Mouse (Mus musculus) olfactory bulb, adult 2 months (tissue): Measurements from ENCODE around the gene Fgfr2.

Experiments
- CTCF ChIP-seq: fragments of 200-500 bp; IDR thresholded peaks from 2 replicates; pipeline ENCODE4 v1.5.1; 2012; ENCODE audit warnings: low read depth, mild to moderate bottlenecking, low read length, moderate library complexity; ENCODE audit not compliant: insufficient read depth
- POLR2A ChIP-seq: fragments of 200-500 bp; IDR thresholded peaks from 2 replicates; pipeline ENCODE4 v1.6.1; 2012; ENCODE audit warnings: mild to moderate bottlenecking, low read depth, low read length, moderate library complexity; ENCODE audit not compliant: insufficient read depth

DNA sequence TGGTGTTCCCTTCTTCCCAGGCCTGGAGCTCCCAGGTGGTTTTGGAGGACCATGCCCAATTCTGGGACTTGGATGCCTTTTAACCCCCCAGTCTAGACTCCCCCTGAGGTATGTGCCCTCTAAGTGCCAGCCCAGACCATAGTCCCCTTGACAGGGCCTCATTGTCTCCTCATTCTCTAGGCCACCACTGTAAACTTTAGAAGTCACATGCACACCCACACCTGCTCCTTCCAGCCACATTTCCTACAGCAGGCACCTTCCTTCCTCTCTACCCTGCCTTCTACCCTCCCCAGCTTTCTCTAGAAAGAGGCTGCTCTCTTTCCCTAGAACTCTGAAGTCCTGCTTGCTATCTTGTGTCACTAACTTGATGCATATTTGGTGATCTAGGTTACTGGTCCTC is 2424.7 kb downstream of the Fgfr2 start:
- TF ChIP-seq POLR2A (no peak), CTCF (no peak)
